Mouse (Mus musculus): ENCODE results near the gene Astl. TPM values are rescaled to one million over a fixed set of nuclear protein-coding genes. Genes with fewer than 3 reads are reported as not detected.

Astl gene
- polyA plus RNA-seq, 1 experiment from 2014 or later: not detected

GRCm38 (mm10) chr2:127375759-127376341 is 37.4 kb downstream of the Astl start:
- 56% methylated on average over 7 of the region's 7 CpGs for WGBS (ENCODE audit: insufficient replicate concordance)
- Histone ChIP-seq H3K4me2 (peak overlapping the region; percentile 37), H3K36me3 (ENCODE audit: control insufficient read depth, insufficient read depth, low read length) (no peaks in the 10 kb centered on the region), H3K27ac (ENCODE audit: low read depth, low read length) (0 out of 2 replicates have a peak overlapping the region, but pooled peaks have one; percentile 29), H3K4me3 (ENCODE audit: low read depth, low read length) (no peak overlapping the region), H3K27me3 (ENCODE audit: control insufficient read depth, insufficient read depth, low read length) (no peaks in the 10 kb centered on the region), H3K9me3 (replicated peaks; ENCODE audit: control insufficient read depth, low read length) (no peaks in the 10 kb centered on the region), H3K9ac (ENCODE audit: low read depth, low read length) (0 out of 2 replicates have a peak overlapping the region, but pooled peaks have one; percentile 22), H3K4me1 (ENCODE audit: control insufficient read depth, insufficient read depth, low read length) (peaks cover 52% of the 10 kb centered on the region)
- no peak for ATAC-seq (replicated peaks; ENCODE audit: insufficient number of reproducible peaks, low FRiP score, low TSS enrichment)

GRCm38 (mm10) chr2:127376423-127377051 is 38.1 kb downstream of the Astl start:
- peaks cover 46% of the 10 kb centered on the region for H3K4me1 ChIP-seq (ENCODE audit: control insufficient read depth, insufficient read depth, low read length)
- H3K36me3 ChIP-seq (ENCODE audit: control insufficient read depth, insufficient read depth, low read length): no peaks in the 10 kb centered on the region
- H3K4me3 ChIP-seq (ENCODE audit: low read depth, low read length): no peak overlapping the region
- ATAC-seq (replicated peaks; ENCODE audit: insufficient number of reproducible peaks, low FRiP score, low TSS enrichment): no peak
- WGBS (ENCODE audit: insufficient replicate concordance): 79% methylated on average over 6 of the region's 6 CpGs
- no peaks in the 10 kb centered on the region for H3K9me3 ChIP-seq (replicated peaks; ENCODE audit: control insufficient read depth, low read length)
- no peak overlapping the region for H3K9ac ChIP-seq (ENCODE audit: low read depth, low read length)
- peak overlapping the region; percentile 37; the same call in 1 of the 2 replicates for H3K4me2 ChIP-seq
- H3K27me3 ChIP-seq (ENCODE audit: control insufficient read depth, insufficient read depth, low read length): no peaks in the 10 kb centered on the region
- no peak overlapping the region for H3K27ac ChIP-seq (ENCODE audit: low read depth, low read length)

- 65% methylated on average over 7 of the region's 7 CpGs for WGBS (ENCODE audit: insufficient replicate concordance)
- no peak for ATAC-seq (replicated peaks; ENCODE audit: insufficient number of reproducible peaks, low FRiP score, low TSS enrichment)
- no peak overlapping the region for H3K27ac ChIP-seq (ENCODE audit: low read depth, low read length)
- 0 out of 2 replicates have a peak overlapping the region, but pooled peaks have one; percentile 16 for H3K9ac ChIP-seq (ENCODE audit: low read depth, low read length)
- H3K27me3 ChIP-seq (ENCODE audit: control insufficient read depth, insufficient read depth, low read length): no peaks in the 10 kb centered on the region
- H3K4me3 ChIP-seq (ENCODE audit: low read depth, low read length): no peak overlapping the region
- no peaks in the 10 kb centered on the region for H3K9me3 ChIP-seq (replicated peaks; ENCODE audit: control insufficient read depth, low read length)
- H3K36me3 ChIP-seq (ENCODE audit: control insufficient read depth, insufficient read depth, low read length): no peaks in the 10 kb centered on the region
- peaks cover 39% of the 10 kb centered on the region for H3K4me1 ChIP-seq (ENCODE audit: control insufficient read depth, insufficient read depth, low read length)
- no peak overlapping the region for H3K4me2 ChIP-seq
Observed at GRCm38 (mm10) chr2:127377942-127378610, 39.6 kb downstream of the Astl start.

- ATAC-seq (replicated peaks; ENCODE audit: insufficient number of reproducible peaks, low FRiP score, low TSS enrichment): no peak
- H3K27me3 ChIP-seq (ENCODE audit: control insufficient read depth, insufficient read depth, low read length): no peaks in the 10 kb centered on the region
- H3K9me3 ChIP-seq (replicated peaks; ENCODE audit: control insufficient read depth, low read length): no peaks in the 10 kb centered on the region
- peaks cover 39% of the 10 kb centered on the region for H3K4me1 ChIP-seq (ENCODE audit: control insufficient read depth, insufficient read depth, low read length)
- WGBS (ENCODE audit: insufficient replicate concordance): 68% methylated on average over 7 of the region's 7 CpGs
- no peak overlapping the region for H3K27ac ChIP-seq (ENCODE audit: low read depth, low read length)
- 0 out of 2 replicates have a peak overlapping the region, but pooled peaks have one; percentile 16 for H3K9ac ChIP-seq (ENCODE audit: low read depth, low read length)
- H3K4me2 ChIP-seq: no peak overlapping the region
- no peaks in the 10 kb centered on the region for H3K36me3 ChIP-seq (ENCODE audit: control insufficient read depth, insufficient read depth, low read length)
- H3K4me3 ChIP-seq (ENCODE audit: low read depth, low read length): no peak overlapping the region
Observed at GRCm38 (mm10) chr2:127378611-127378990, 40.2 kb downstream of the Astl start.

- H3K9ac ChIP-seq (ENCODE audit: low read depth, low read length): no peak overlapping the region
- WGBS (ENCODE audit: insufficient replicate concordance): 40% methylated on average over 3 of the region's 3 CpGs
- H3K9me3 ChIP-seq (replicated peaks; ENCODE audit: control insufficient read depth, low read length): no peaks in the 10 kb centered on the region
- H3K4me3 ChIP-seq (ENCODE audit: low read depth, low read length): no peak overlapping the region
- no peaks in the 10 kb centered on the region for H3K27me3 ChIP-seq (ENCODE audit: control insufficient read depth, insufficient read depth, low read length)
- ATAC-seq (replicated peaks; ENCODE audit: insufficient number of reproducible peaks, low FRiP score, low TSS enrichment): no peak
- H3K4me2 ChIP-seq: no peak overlapping the region
- H3K36me3 ChIP-seq (ENCODE audit: control insufficient read depth, insufficient read depth, low read length): no peaks in the 10 kb centered on the region
- peaks cover 38% of the 10 kb centered on the region for H3K4me1 ChIP-seq (ENCODE audit: control insufficient read depth, insufficient read depth, low read length)
- H3K27ac ChIP-seq (ENCODE audit: low read depth, low read length): no peak overlapping the region
Observed at GRCm38 (mm10) chr2:127379250-127379649, 40.8 kb downstream of the Astl start.

- no peak overlapping the region for H3K9ac ChIP-seq (ENCODE audit: low read depth, low read length)
- ATAC-seq (replicated peaks; ENCODE audit: insufficient number of reproducible peaks, low FRiP score, low TSS enrichment): no peak
- H3K9me3 ChIP-seq (replicated peaks; ENCODE audit: control insufficient read depth, low read length): no peaks in the 10 kb centered on the region
- WGBS (ENCODE audit: insufficient replicate concordance): 70% methylated on average over 7 of the region's 7 CpGs
- H3K36me3 ChIP-seq (ENCODE audit: control insufficient read depth, insufficient read depth, low read length): no peaks in the 10 kb centered on the region
- H3K4me2 ChIP-seq: no peak overlapping the region
- no peak overlapping the region for H3K27ac ChIP-seq (ENCODE audit: low read depth, low read length)
- H3K4me1 ChIP-seq (ENCODE audit: control insufficient read depth, insufficient read depth, low read length): peaks cover 8% of the 10 kb centered on the region
- no peaks in the 10 kb centered on the region for H3K27me3 ChIP-seq (ENCODE audit: control insufficient read depth, insufficient read depth, low read length)
- no peak overlapping the region for H3K4me3 ChIP-seq (ENCODE audit: low read depth, low read length)
Observed at GRCm38 (mm10) chr2:127383881-127384280, 45.4 kb downstream of the Astl start.

- WGBS (ENCODE audit: insufficient replicate concordance): 67% methylated on average over 2 of the region's 2 CpGs
- no peaks in the 10 kb centered on the region for H3K27me3 ChIP-seq (ENCODE audit: control insufficient read depth, insufficient read depth, low read length)
- no peaks in the 10 kb centered on the region for H3K36me3 ChIP-seq (ENCODE audit: control insufficient read depth, insufficient read depth, low read length)
- no peaks in the 10 kb centered on the region for H3K9me3 ChIP-seq (replicated peaks; ENCODE audit: control insufficient read depth, low read length)
- H3K4me1 ChIP-seq (ENCODE audit: control insufficient read depth, insufficient read depth, low read length): no peaks in the 10 kb centered on the region
- no peak overlapping the region for H3K27ac ChIP-seq (ENCODE audit: low read depth, low read length)
- H3K4me2 ChIP-seq: no peak overlapping the region
- H3K4me3 ChIP-seq (ENCODE audit: low read depth, low read length): no peak overlapping the region
- no peak for ATAC-seq (replicated peaks; ENCODE audit: insufficient number of reproducible peaks, low FRiP score, low TSS enrichment)
- no peak overlapping the region for H3K9ac ChIP-seq (ENCODE audit: low read depth, low read length)
Observed at GRCm38 (mm10) chr2:127387521-127387920, 49.1 kb downstream of the Astl start.

GRCm38 (mm10) chr2:127390352-127390751 is 51.9 kb downstream of the Astl start:
- Histone ChIP-seq H3K9me3 (replicated peaks; ENCODE audit: control insufficient read depth, low read length) (no peaks in the 10 kb centered on the region), H3K27me3 (ENCODE audit: control insufficient read depth, insufficient read depth, low read length) (no peaks in the 10 kb centered on the region), H3K4me2 (no peak overlapping the region), H3K9ac (ENCODE audit: low read depth, low read length) (no peak overlapping the region), H3K4me3 (ENCODE audit: low read depth, low read length) (no peak overlapping the region), H3K36me3 (ENCODE audit: control insufficient read depth, insufficient read depth, low read length) (no peaks in the 10 kb centered on the region), H3K4me1 (ENCODE audit: control insufficient read depth, insufficient read depth, low read length) (peaks cover 9% of the 10 kb centered on the region), H3K27ac (ENCODE audit: low read depth, low read length) (no peak overlapping the region)
- ATAC-seq (replicated peaks; ENCODE audit: insufficient number of reproducible peaks, low FRiP score, low TSS enrichment): no peak
- 49% methylated on average over 3 of the region's 3 CpGs for WGBS (ENCODE audit: insufficient replicate concordance)

Measured in heart, embryonic 11.5 days (tissue).